Mouse (Mus musculus): ENCODE measurements around the gene Gm20498. TPM values are rescaled to one million over a fixed set of nuclear protein-coding genes. Genes with fewer than 3 reads are reported as not detected.
"Not testable (repeated sequence)": the region's sequence is repeated elsewhere in the genome, so short reads cannot be mapped to it uniquely, and the experiment has no call there.

Gene Gm20498
- polyA plus RNA-seq, 1 experiment from 2014 or later: 27.8 TPM

DNA sequence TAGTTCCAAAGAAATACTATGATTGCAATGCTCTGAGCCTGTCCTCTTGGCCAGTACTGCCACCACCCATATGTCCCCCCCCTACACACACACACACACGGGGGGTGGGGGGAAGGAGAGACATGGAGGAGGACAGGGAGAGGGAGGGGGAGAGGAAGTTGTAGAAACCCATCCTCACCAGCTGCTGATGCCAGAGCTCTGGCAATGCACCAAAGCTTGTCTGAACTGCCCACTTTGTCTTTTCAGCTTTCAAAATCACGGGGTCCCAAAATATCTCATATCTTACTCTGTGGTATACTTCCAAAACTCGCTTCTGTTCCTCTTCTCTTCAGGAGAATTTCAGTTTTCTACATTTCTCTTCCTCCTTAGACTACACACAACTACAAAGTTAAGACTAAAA, 119.5 kb downstream of the Gm20498 start:
- no peak for ATAC-seq (ENCODE audit: insufficient read depth, low FRiP score)
- H3K36me3 ChIP-seq (ENCODE audit: control insufficient read depth, insufficient read depth, low read length): no peaks in the 10 kb centered on the region
- H3K4me2 ChIP-seq (ENCODE audit: low read depth, low read length): no peak overlapping the region
- no peak overlapping the region for H3K4me3 ChIP-seq (replicated peaks; ENCODE audit: low read length)
- no peaks in the 10 kb centered on the region for H3K27me3 ChIP-seq (ENCODE audit: control insufficient read depth, insufficient read depth, low read length)
- no peak overlapping the region for H3K27ac ChIP-seq (ENCODE audit: low read length)
- H3K4me1 ChIP-seq (ENCODE audit: control insufficient read depth, insufficient read depth, low read length): no peaks in the 10 kb centered on the region
- H3K9me3 ChIP-seq (replicated peaks; ENCODE audit: control insufficient read depth, low read length): no peaks in the 10 kb centered on the region
- no peak overlapping the region for H3K9ac ChIP-seq (ENCODE audit: low read length)
- 77% methylated on average over 3 of the region's 3 CpGs for WGBS

DNA sequence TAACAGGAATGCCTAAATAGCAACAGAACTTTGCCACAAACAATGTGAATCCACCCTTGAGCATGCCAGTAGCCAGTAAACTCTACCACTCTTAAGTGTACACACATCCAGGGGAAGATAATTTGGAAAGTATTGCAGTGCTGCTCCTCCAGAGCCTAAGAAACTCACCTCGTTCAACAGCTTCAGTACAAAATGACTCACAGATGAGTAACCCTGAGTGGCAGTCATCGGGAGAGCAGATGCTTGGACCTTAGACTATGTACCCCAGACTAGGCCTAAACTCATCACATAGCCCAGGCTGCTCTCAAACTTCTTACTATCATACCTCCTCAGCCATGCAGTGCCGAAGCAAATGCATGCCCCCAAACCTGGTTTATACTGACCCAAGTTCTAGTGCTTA, 123.7 kb downstream of the Gm20498 start:
- no peak for ATAC-seq (ENCODE audit: insufficient read depth, low FRiP score)
- WGBS: 74% methylated on average over 3 of the region's 3 CpGs
- Histone ChIP-seq H3K27ac (ENCODE audit: low read length) (no peak overlapping the region), H3K9ac (ENCODE audit: low read length) (no peak overlapping the region), H3K4me2 (ENCODE audit: low read depth, low read length) (no peak overlapping the region), H3K4me1 (ENCODE audit: control insufficient read depth, insufficient read depth, low read length) (no peaks in the 10 kb centered on the region), H3K36me3 (ENCODE audit: control insufficient read depth, insufficient read depth, low read length) (no peaks in the 10 kb centered on the region), H3K4me3 (replicated peaks; ENCODE audit: low read length) (no peak overlapping the region), H3K27me3 (ENCODE audit: control insufficient read depth, insufficient read depth, low read length) (no peaks in the 10 kb centered on the region), H3K9me3 (replicated peaks; ENCODE audit: control insufficient read depth, low read length) (no peaks in the 10 kb centered on the region)

GRCm38 (mm10) chr12:81402187-81402586, 130.5 kb downstream of the Gm20498 start:
- H3K27ac ChIP-seq (ENCODE audit: low read length): no peak overlapping the region
- no peaks in the 10 kb centered on the region for H3K27me3 ChIP-seq (ENCODE audit: control insufficient read depth, insufficient read depth, low read length)
- no peak overlapping the region for H3K9ac ChIP-seq (ENCODE audit: low read length)
- WGBS: 10% methylated on average over 1 of the region's 1 CpGs
- no peaks in the 10 kb centered on the region for H3K4me1 ChIP-seq (ENCODE audit: control insufficient read depth, insufficient read depth, low read length)
- no peak overlapping the region for H3K4me3 ChIP-seq (replicated peaks; ENCODE audit: low read length)
- no peak for ATAC-seq (ENCODE audit: insufficient read depth, low FRiP score)
- H3K9me3 ChIP-seq (replicated peaks; ENCODE audit: control insufficient read depth, low read length): no peaks in the 10 kb centered on the region
- no peaks in the 10 kb centered on the region for H3K36me3 ChIP-seq (ENCODE audit: control insufficient read depth, insufficient read depth, low read length)
- H3K4me2 ChIP-seq (ENCODE audit: low read depth, low read length): no peak overlapping the region

- not testable (repeated sequence) for ATAC-seq (ENCODE audit: insufficient read depth, low FRiP score); H3K9ac ChIP-seq (ENCODE audit: low read length); H3K36me3 ChIP-seq (ENCODE audit: control insufficient read depth, insufficient read depth, low read length); H3K27ac ChIP-seq (ENCODE audit: low read length); H3K4me1 ChIP-seq (ENCODE audit: control insufficient read depth, insufficient read depth, low read length); H3K9me3 ChIP-seq (replicated peaks; ENCODE audit: control insufficient read depth, low read length); H3K4me2 ChIP-seq (ENCODE audit: low read depth, low read length); H3K27me3 ChIP-seq (ENCODE audit: control insufficient read depth, insufficient read depth, low read length); H3K4me3 ChIP-seq (replicated peaks; ENCODE audit: low read length)
- 80% methylated on average over 1 of the region's 1 CpGs for WGBS
These were observed 153.3 kb downstream of the Gm20498 start, which contains the start of gene Gm4787 for GRCm38 (mm10) chr12:81379364-81379763. TSS of gene Gm4787 (minus strand) at chr12:81379464.

DNA sequence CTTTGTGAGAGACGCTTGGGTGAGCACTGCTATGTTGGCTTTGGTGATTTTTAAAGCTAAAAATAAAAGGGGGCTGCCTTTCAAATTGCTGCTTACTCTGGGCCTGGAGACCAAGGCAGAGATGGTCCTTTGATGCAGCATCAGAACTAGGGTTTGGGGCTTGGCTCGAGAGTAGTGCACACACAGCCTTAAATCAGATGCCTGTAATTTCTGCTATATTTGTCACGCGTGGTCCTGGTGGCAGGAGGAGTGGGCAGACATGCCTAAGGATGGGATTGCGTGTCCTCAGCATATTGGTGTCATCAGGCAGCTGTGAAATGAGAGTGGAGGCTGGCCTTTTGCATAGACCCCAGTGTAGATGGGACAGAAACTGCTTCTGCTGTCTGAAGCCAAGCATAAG, 198.9 kb downstream of the Gm20498 start:
- Histone ChIP-seq H3K4me2 (ENCODE audit: low read depth, low read length) (no peak overlapping the region), H3K27ac (ENCODE audit: low read length) (no peak overlapping the region), H3K9ac (ENCODE audit: low read length) (no peak overlapping the region), H3K9me3 (replicated peaks; ENCODE audit: control insufficient read depth, low read length) (no peaks in the 10 kb centered on the region), H3K27me3 (ENCODE audit: control insufficient read depth, insufficient read depth, low read length) (peaks cover 4% of the 10 kb centered on the region; the same call in 1 of the 2 replicates), H3K36me3 (ENCODE audit: control insufficient read depth, insufficient read depth, low read length) (no peaks in the 10 kb centered on the region), H3K4me3 (replicated peaks; ENCODE audit: low read length) (no peak overlapping the region), H3K4me1 (ENCODE audit: control insufficient read depth, insufficient read depth, low read length) (peaks cover 7% of the 10 kb centered on the region)
- ATAC-seq (ENCODE audit: insufficient read depth, low FRiP score): no peak
- 72% methylated on average over 5 of the region's 5 CpGs for WGBS

DNA sequence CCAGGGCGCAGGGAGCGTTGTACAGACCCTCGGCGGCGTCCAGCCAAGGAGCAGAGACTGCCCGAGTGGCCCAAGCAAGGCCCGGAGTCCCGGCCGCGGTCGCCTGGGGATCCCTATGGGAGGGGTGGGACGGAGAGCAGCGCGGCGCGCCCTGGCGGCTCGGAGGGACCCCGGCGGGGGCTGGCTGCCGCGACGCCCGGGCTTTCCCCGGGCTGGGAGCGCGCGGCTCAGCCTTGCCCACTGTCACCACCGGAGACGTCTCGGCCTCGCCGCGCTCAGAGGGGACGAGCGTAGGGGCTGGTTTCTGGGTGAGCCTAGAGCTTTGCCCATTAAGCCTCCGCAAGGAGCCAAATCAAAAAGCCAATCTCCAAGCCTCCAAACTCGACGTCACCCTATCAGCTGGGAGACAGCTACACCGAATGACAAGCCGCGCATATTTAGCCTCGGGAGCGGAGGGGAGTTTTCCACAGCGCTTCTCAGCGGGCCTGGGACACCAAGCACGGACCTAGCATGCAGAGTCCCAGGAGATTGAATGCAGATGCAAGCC, 199.8 kb downstream of the Gm20498 start, which contains the start of gene Slc8a3:
Gene Slc8a3 (minus strand): TSS at position 306 of the 547 bp plus-strand sequence.
- H3K4me2 ChIP-seq (ENCODE audit: low read depth, low read length): peak within 1 kb of the TSS; percentile 100
- ATAC-seq (ENCODE audit: insufficient read depth, low FRiP score): peak; percentile 64; the same call in 1 of the 2 replicates
- H3K4me1 ChIP-seq (ENCODE audit: control insufficient read depth, insufficient read depth, low read length): peaks cover 7% of the 10 kb centered on the region
- H3K27me3 ChIP-seq (ENCODE audit: control insufficient read depth, insufficient read depth, low read length): peaks cover 4% of the 10 kb centered on the region; the same call in 1 of the 2 replicates
- peak within 1 kb of the TSS; percentile 66 for H3K4me3 ChIP-seq (replicated peaks; ENCODE audit: low read length)
- H3K9me3 ChIP-seq (replicated peaks; ENCODE audit: control insufficient read depth, low read length): no peaks in the 10 kb centered on the region
- no peak within 1 kb of the TSS for H3K27ac ChIP-seq (ENCODE audit: low read length)
- WGBS: under 1% methylated on average over 47 of the region's 47 CpGs
- H3K36me3 ChIP-seq (ENCODE audit: control insufficient read depth, insufficient read depth, low read length): no peaks in the 10 kb centered on the region
- H3K9ac ChIP-seq (ENCODE audit: low read length): peak within 1 kb of the TSS; percentile 75

DNA sequence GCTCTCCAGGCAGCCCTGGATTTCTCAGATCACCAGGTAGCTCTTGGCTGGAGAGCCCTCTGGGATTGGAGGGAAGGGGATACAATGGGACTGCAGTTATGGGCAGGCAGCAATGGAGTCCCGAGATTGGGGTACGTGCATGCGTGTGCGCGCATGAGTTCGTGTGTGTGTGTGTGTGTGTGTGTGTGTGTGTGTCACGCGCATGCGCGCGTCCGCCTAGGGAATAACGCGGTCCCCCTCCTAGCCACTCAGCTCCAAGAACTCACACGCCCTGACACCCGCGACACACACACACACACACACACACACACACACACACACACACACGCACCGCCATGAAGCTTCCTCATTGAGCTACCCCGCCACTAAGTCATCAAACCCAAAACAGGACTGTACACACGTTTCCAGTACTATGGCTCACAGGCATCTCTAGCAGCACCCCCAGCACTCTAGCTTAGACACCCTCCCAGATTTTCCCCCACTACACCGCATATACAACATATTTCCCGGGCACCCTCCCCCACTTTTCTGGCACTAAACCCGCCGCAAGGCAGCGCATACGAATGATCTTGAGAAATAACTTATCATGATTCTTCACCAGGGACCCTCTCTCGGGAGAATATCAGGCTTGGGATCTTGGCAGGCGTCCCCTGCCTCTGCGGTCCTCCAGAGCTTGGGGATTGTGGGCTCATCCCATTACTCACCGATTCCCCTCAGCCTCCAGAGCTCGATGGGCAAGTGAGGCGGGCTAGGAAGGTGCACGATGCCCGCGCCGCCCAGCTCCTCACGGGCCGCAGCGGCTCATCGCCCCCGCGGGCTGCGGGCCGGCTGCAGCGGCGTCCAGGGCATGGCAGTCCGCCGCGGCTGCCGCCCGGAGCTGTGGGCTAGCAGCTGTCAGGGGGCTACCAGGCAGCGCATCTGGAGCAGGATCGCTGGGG, 200.5 kb downstream of the Gm20498 start:
- peak; percentile 44 for ATAC-seq (ENCODE audit: insufficient read depth, low FRiP score)
- peaks cover 7% of the 10 kb centered on the region for H3K4me1 ChIP-seq (ENCODE audit: control insufficient read depth, insufficient read depth, low read length)
- no peak overlapping the region for H3K27ac ChIP-seq (ENCODE audit: low read length)
- H3K4me2 ChIP-seq (ENCODE audit: low read depth, low read length): peak overlapping the region; percentile 100
- H3K27me3 ChIP-seq (ENCODE audit: control insufficient read depth, insufficient read depth, low read length): peaks cover 4% of the 10 kb centered on the region; the same call in 1 of the 2 replicates
- H3K9me3 ChIP-seq (replicated peaks; ENCODE audit: control insufficient read depth, low read length): no peaks in the 10 kb centered on the region
- H3K36me3 ChIP-seq (ENCODE audit: control insufficient read depth, insufficient read depth, low read length): no peaks in the 10 kb centered on the region
- H3K9ac ChIP-seq (ENCODE audit: low read length): peak overlapping the region; percentile 75
- H3K4me3 ChIP-seq (replicated peaks; ENCODE audit: low read length): peak overlapping the region; percentile 66
- WGBS: under 1% methylated on average over 54 of the region's 54 CpGs

- no peaks in the 10 kb centered on the region for H3K9me3 ChIP-seq (replicated peaks; ENCODE audit: control insufficient read depth, low read length)
- no peak overlapping the region for H3K4me3 ChIP-seq (replicated peaks; ENCODE audit: low read length)
- ATAC-seq (ENCODE audit: insufficient read depth, low FRiP score): no peak
- H3K4me1 ChIP-seq (ENCODE audit: control insufficient read depth, insufficient read depth, low read length): peaks cover 7% of the 10 kb centered on the region
- no peaks in the 10 kb centered on the region for H3K36me3 ChIP-seq (ENCODE audit: control insufficient read depth, insufficient read depth, low read length)
- no peak overlapping the region for H3K27ac ChIP-seq (ENCODE audit: low read length)
- peaks cover 4% of the 10 kb centered on the region; the same call in 1 of the 2 replicates for H3K27me3 ChIP-seq (ENCODE audit: control insufficient read depth, insufficient read depth, low read length)
- no peak overlapping the region for H3K4me2 ChIP-seq (ENCODE audit: low read depth, low read length)
- WGBS: 24% methylated on average over 5 of the region's 5 CpGs
- H3K9ac ChIP-seq (ENCODE audit: low read length): no peak overlapping the region
These were observed 201.6 kb downstream of the Gm20498 start for GRCm38 (mm10) chr12:81331046-81331638.

GRCm38 (mm10) chr12:81324991-81325390, 207.7 kb downstream of the Gm20498 start:
- Histone ChIP-seq H3K27me3 (ENCODE audit: control insufficient read depth, insufficient read depth, low read length) (no peaks in the 10 kb centered on the region), H3K9me3 (replicated peaks; ENCODE audit: control insufficient read depth, low read length) (no peaks in the 10 kb centered on the region), H3K36me3 (ENCODE audit: control insufficient read depth, insufficient read depth, low read length) (no peaks in the 10 kb centered on the region), H3K4me3 (replicated peaks; ENCODE audit: low read length) (no peak overlapping the region), H3K27ac (ENCODE audit: low read length) (no peak overlapping the region), H3K4me1 (ENCODE audit: control insufficient read depth, insufficient read depth, low read length) (no peaks in the 10 kb centered on the region), H3K9ac (ENCODE audit: low read length) (no peak overlapping the region), H3K4me2 (ENCODE audit: low read depth, low read length) (no peak overlapping the region)
- WGBS: 75% methylated on average over 3 of the region's 3 CpGs
- ATAC-seq (ENCODE audit: insufficient read depth, low FRiP score): no peak

Data from stomach, embryonic 16.5 days (tissue).